In genomic region chr12:73088911-73089310, GRCm38 (mm10) we compare ENCODE assay signal across 13 mouse cellular contexts. TPM values are rescaled to one million over a fixed set of nuclear protein-coding genes. Genes with fewer than 3 reads are reported as not detected.
DNase-seq lines count a peak whose midpoint lies in the region; ATAC-seq and TF ChIP-seq lines count a peak whose summit lies in the region.
"Had no signal": no experiment of that assay in that cellular context is flagged by ENCODE, and none has a peak within 500 bp of the region (broad histone marks: within the 10 kb centered on the region; RNA-seq: fewer than 3 reads in every experiment).

No protein-coding gene starts in this region.

- DNase-seq in heart, adult 2 months: no peak
- DNase-seq in G1E (ENCODE audit: low spot score): peak; percentile 50
- no peak for DNase-seq in right cerebral cortex, postnatal 10 days (ENCODE audit: low spot score in 2 of 2)
- no peak for DNase-seq in adrenal gland, adult 8-10 months
- no peak for DNase-seq in left cerebral cortex, postnatal 10 days (ENCODE audit: extremely low spot score in 1 of 2, low spot score in 2 of 2)

- H3K27me3 ChIP-seq in heart, embryonic 13.5 days (replicated peaks): no peaks in the 10 kb centered on the region
- H3K27me3 ChIP-seq in heart, adult 2 months (ENCODE audit: control insufficient read depth, insufficient read depth, low read length): no peaks in the 10 kb centered on the region
- peaks cover 2% of the 10 kb centered on the region; the same call in 1 of the 2 replicates for H3K27me3 ChIP-seq in G1E (ENCODE audit: insufficient read depth, low read length)
- no peaks in the 10 kb centered on the region for H3K27me3 ChIP-seq in megakaryocyte, embryonic 14.5 days (replicated peaks)
- H3K27me3 ChIP-seq: embryonic facial prominence, embryonic 12.5 days; limb, embryonic 15.5 days; Patski had no signal

- peaks cover 6% of the 10 kb centered on the region for H3K4me1 ChIP-seq in heart, embryonic 13.5 days
- no peaks in the 10 kb centered on the region; the same call in 1 of the 2 replicates for H3K4me1 ChIP-seq in heart, adult 2 months (ENCODE audit: control insufficient read depth, insufficient read depth, low read length)
- H3K4me1 ChIP-seq in G1E (ENCODE audit: insufficient read depth, low read depth, low read length): peaks cover 14% of the 10 kb centered on the region
- peaks cover 2% of the 10 kb centered on the region; the same call in 1 of the 2 replicates for H3K4me1 ChIP-seq in embryonic fibroblast, embryonic 13.5 days (ENCODE audit: control insufficient read depth, insufficient read depth, low read length)
- peaks cover 32% of the 10 kb centered on the region for H3K4me1 ChIP-seq in megakaryocyte, embryonic 14.5 days
- H3K4me1 ChIP-seq: embryonic facial prominence, embryonic 12.5 days; limb, embryonic 15.5 days; stomach, embryonic 15.5 days had no signal

- no peak overlapping the region for H3K4me3 ChIP-seq in heart, embryonic 13.5 days
- H3K4me3 ChIP-seq in heart, adult 2 months: no peak overlapping the region
- H3K4me3 ChIP-seq in G1E (ENCODE audit: low read depth, low read length): no peak overlapping the region; the same call in 1 of the 2 replicates
- no peak overlapping the region for H3K4me3 ChIP-seq in embryonic fibroblast, embryonic 13.5 days (ENCODE audit: insufficient read depth, low read length)
- H3K4me3 ChIP-seq in megakaryocyte, embryonic 14.5 days (replicated peaks): peak overlapping the region; percentile 64
- H3K4me3 ChIP-seq: embryonic facial prominence, embryonic 12.5 days; limb, embryonic 15.5 days; stomach, embryonic 15.5 days had no signal

- no peaks in the 10 kb centered on the region for H3K79me2 ChIP-seq in heart, adult 2 months (replicated peaks; ENCODE audit: control insufficient read depth, insufficient read depth, low read length)

- H3K9me3 ChIP-seq in heart, embryonic 13.5 days: no peaks in the 10 kb centered on the region
- H3K9me3 ChIP-seq in G1E (replicated peaks): no peaks in the 10 kb centered on the region
- H3K9me3 ChIP-seq in megakaryocyte, embryonic 14.5 days: no peaks in the 10 kb centered on the region
- H3K9me3 ChIP-seq: embryonic facial prominence, embryonic 12.5 days; limb, embryonic 15.5 days; stomach, embryonic 15.5 days had no signal

- intact Hi-C loops in heart, adult 2 months (cut with DNase I): no loop called here
- intact Hi-C loops in left cerebral cortex, postnatal 10 days (cut with DNase I): no loop called here

- 64% methylated on average over 4 of the region's 5 CpGs for WGBS in heart, embryonic 13.5 days
- 57% methylated on average over 5 of the region's 5 CpGs for WGBS in heart, adult 2 months

- H3K36me3 ChIP-seq in heart, embryonic 13.5 days: no peaks in the 10 kb centered on the region
- H3K36me3 ChIP-seq in heart, adult 2 months (ENCODE audit: control insufficient read depth, insufficient read depth, low read length): no peaks in the 10 kb centered on the region; the same call in 1 of the 2 replicates
- H3K36me3 ChIP-seq in G1E (replicated peaks): no peaks in the 10 kb centered on the region
- H3K36me3 ChIP-seq in megakaryocyte, embryonic 14.5 days (replicated peaks; ENCODE audit: low read length): no peaks in the 10 kb centered on the region
- H3K36me3 ChIP-seq: embryonic facial prominence, embryonic 12.5 days; limb, embryonic 15.5 days; stomach, embryonic 15.5 days had no signal

- no peak for TF ChIP-seq EP300 in heart, adult 2 months (IDR thresholded peaks at IDR 0.05; ENCODE audit: insufficient read depth, low read depth, low read length)

- no peak for TF ChIP-seq CTCF in heart, adult 2 months (IDR thresholded peaks at IDR 0.05)
- no peak for TF ChIP-seq CTCF in G1E (IDR thresholded peaks at IDR 0.05; ENCODE audit: low read depth, low read length)
- no peak for TF ChIP-seq CTCF in embryonic fibroblast, embryonic 13.5 days (IDR thresholded peaks at IDR 0.05; ENCODE audit: borderline replicate concordance, insufficient read depth, low read length)

- TF ChIP-seq POLR2A in heart, adult 2 months (IDR thresholded peaks at IDR 0.05; ENCODE audit: insufficient read depth, low read depth, low read length): no peak
- no peak for TF ChIP-seq POLR2A in embryonic fibroblast, embryonic 13.5 days (IDR thresholded peaks at IDR 0.05; ENCODE audit: low read depth, low read length)

- H3K9ac ChIP-seq in heart, embryonic 13.5 days: no peak overlapping the region
- H3K9ac ChIP-seq in heart, adult 2 months (ENCODE audit: low read depth, low read length): no peak overlapping the region
- H3K9ac ChIP-seq: embryonic facial prominence, embryonic 12.5 days; limb, embryonic 15.5 days; stomach, embryonic 15.5 days had no signal

- ATAC-seq in heart, embryonic 13.5 days (ENCODE audit: extremely low read depth, insufficient number of reproducible peaks, low FRiP score, low TSS enrichment): no peak
- ATAC-seq in G1E (ENCODE audit: extremely low read depth, insufficient number of reproducible peaks, low FRiP score, poor library complexity, severe bottlenecking): peak; percentile 92
- ATAC-seq: intestine, postnatal 0 days; Patski had no signal

- 0 out of 2 replicates have a peak overlapping the region, but pooled peaks have one; percentile 24 for H3K27ac ChIP-seq in heart, embryonic 13.5 days (replicated peaks)
- H3K27ac ChIP-seq in heart, adult 2 months: no peak overlapping the region
- peak overlapping the region; percentile 16; the same call in 1 of the 2 replicates for H3K27ac ChIP-seq in embryonic fibroblast, embryonic 13.5 days (ENCODE audit: insufficient read depth, low read length)
- H3K27ac ChIP-seq: embryonic facial prominence, embryonic 12.5 days; limb, embryonic 15.5 days; stomach, embryonic 15.5 days had no signal

- H3K4me2 ChIP-seq in heart, embryonic 13.5 days: no peak overlapping the region; the same call in 1 of the 2 replicates
- H3K4me2 ChIP-seq: embryonic facial prominence, embryonic 12.5 days; limb, embryonic 15.5 days; stomach, embryonic 15.5 days had no signal

RNA-seq across cellular contexts. Expression of gene Six4, which starts 24.3 kb away (rescaled TPM):
- 0.71 and 1.0 TPM in 2 replicates for polyA plus RNA-seq in heart, embryonic 13.5 days (2015; fragmentation: Nextera tagmentation; extraction: Ambion mirVana)
- 1 to 10 TPM; 3.9 to 6.8 TPM for total RNA-seq in heart, adult 2 months (2021)
- 1.6 and 2.6 TPM in 2 replicates for polyA plus RNA-seq in heart, adult 2 months (2012; rRNA removed)
- total RNA-seq in G1E (2014; fragmentation: Nextera tagmentation) (10.0 and 11.3 TPM in 2 replicates), G1E (2017) (2.8 and 3.2 TPM in 2 replicates)
- 0.58 and 0.73 TPM in 2 replicates for polyA plus RNA-seq in G1E (2012)
- polyA plus RNA-seq in embryonic fibroblast, embryonic 13.5 days (2011; ENCODE audit: insufficient read length, low read depth, missing spikeins): 7.8 and 12.5 TPM in 2 replicates
- polyA plus RNA-seq in megakaryocyte, embryonic 14.5 days (2012; ENCODE audit: insufficient read depth, low replicate concordance): 0.30 TPM in 1 of 2 replicates, not detected in the other
- total RNA-seq in adrenal gland, adult 8-10 months (2022): 1 to 10 TPM in 2 of 4 experiments, under 1 TPM in 2; 0.94 to 1.4 (median 1.0) TPM
- total RNA-seq in left cerebral cortex, postnatal 10 days (2021): under 1 TPM; 0.26 TPM

RNA-seq across cellular contexts. Expression of gene Mnat1, which starts 34.6 kb away (rescaled TPM):
- 19.0 and 19.3 TPM in 2 replicates for polyA plus RNA-seq in heart, embryonic 13.5 days (2015; fragmentation: Nextera tagmentation; extraction: Ambion mirVana)
- 10 to 100 TPM; 16.3 to 16.8 TPM for total RNA-seq in heart, adult 2 months (2021)
- polyA plus RNA-seq in heart, adult 2 months (2012; rRNA removed): 5.6 and 8.6 TPM in 2 replicates
- total RNA-seq in G1E (2014; fragmentation: Nextera tagmentation): 34.0 and 37.0 TPM in 2 replicates
- 69.8 and 70.7 TPM in 2 replicates for total RNA-seq in G1E (2017)
- 4.8 and 5.1 TPM in 2 replicates for polyA plus RNA-seq in G1E (2012)
- 39.4 and 40.0 TPM in 2 replicates for polyA plus RNA-seq in embryonic fibroblast, embryonic 13.5 days (2011; ENCODE audit: insufficient read length, low read depth, missing spikeins)
- 3.6 TPM in 1 of 2 replicates, not detected in the other for polyA plus RNA-seq in megakaryocyte, embryonic 14.5 days (2012; ENCODE audit: insufficient read depth, low replicate concordance)
- total RNA-seq in adrenal gland, adult 8-10 months (2022): 10 to 100 TPM; 21.1 to 29.8 (median 24.7) TPM
- total RNA-seq in left cerebral cortex, postnatal 10 days (2021): 10 to 100 TPM; 17.9 to 18.5 TPM

RNA-seq across cellular contexts. Expression of gene Six1, which starts 35.2 kb away (rescaled TPM):
- polyA plus RNA-seq in heart, embryonic 13.5 days (2015; fragmentation: Nextera tagmentation; extraction: Ambion mirVana): 0.34 and 0.79 TPM in 2 replicates
- 1 to 10 TPM; 1.2 to 1.4 TPM for total RNA-seq in heart, adult 2 months (2021)
- 0.90 and 0.94 TPM in 2 replicates for polyA plus RNA-seq in heart, adult 2 months (2012; rRNA removed)
- total RNA-seq in G1E (2014; fragmentation: Nextera tagmentation): 1.9 and 3.8 TPM in 2 replicates
- 2.0 and 2.9 TPM in 2 replicates for total RNA-seq in G1E (2017)
- polyA plus RNA-seq in G1E (2012): 2.2 and 2.5 TPM in 2 replicates
- 17.4 and 31.3 TPM in 2 replicates for polyA plus RNA-seq in embryonic fibroblast, embryonic 13.5 days (2011; ENCODE audit: insufficient read length, low read depth, missing spikeins)
- polyA plus RNA-seq in megakaryocyte, embryonic 14.5 days (2012; ENCODE audit: insufficient read depth, low replicate concordance): 2.6 and 8.1 TPM in 2 replicates
- total RNA-seq in adrenal gland, adult 8-10 months (2022): 1 to 10 TPM in 3 of 4 experiments, under 1 TPM in 1; 0.94 to 2.3 (median 1.3) TPM
- total RNA-seq in left cerebral cortex, postnatal 10 days (2021): under 1 TPM; 0.15 to 0.26 TPM
- polyA plus RNA-seq: intestine, postnatal 0 days had no signal
